Mouse (Mus musculus) retina, embryonic 14.5 days (tissue): Measurements from ENCODE around the gene Id1.

Experiments
- DNase-seq: peaks from one replicate; pipeline ENCODE4 v3.0.0-alpha.2; 2015; ENCODE audit warnings: low spot score

Id1 gene

DNA sequence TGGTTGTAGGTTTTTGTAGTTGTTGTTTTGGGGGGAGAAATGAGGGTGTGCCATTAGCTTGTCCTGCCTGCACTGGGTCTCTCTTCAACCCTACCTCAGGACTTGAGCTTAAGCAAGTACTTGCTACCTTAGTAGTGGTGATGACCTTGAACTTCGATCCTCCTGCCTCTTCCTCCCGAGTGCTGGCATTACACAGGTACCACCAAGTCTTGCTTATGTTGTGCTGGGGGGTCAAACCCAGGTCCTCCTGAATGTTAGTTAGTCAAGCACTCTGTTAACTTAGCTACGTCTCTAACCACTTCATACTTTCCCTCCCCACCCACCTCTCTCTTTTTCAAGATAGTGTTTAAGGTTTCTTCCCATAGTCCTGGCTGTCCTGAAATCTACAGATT is 11.7 kb upstream of the Id1 start:
- no peak for DNase-seq

DNA sequence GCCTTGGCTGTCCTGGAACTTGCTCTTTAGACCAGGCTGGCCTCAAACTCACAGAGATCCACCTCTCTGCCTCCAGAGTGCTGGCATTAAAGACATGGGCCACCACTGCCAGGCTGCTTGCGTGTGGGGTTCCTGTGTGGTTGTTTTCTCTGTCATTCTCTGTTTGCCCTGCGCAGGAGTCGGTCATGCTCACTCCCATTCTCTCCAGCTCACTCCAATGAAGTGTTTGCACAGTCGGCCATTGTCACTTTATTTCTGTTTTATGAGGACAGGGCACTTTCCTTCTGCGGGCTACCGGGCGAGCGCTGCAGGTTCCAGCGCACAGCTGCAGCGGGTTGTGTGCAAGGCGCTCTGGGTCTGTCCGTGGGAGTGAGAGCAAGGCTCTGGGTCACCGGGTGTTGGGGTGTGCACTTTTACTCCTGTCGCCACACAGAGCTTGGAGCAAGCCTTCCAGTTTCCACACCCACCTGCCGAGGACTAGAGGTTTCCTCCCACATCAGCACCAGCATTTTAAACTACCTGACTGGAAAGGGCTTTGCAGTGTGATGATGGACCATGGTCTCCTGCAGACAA is 10.8 kb upstream of the Id1 start:
- no peak for DNase-seq

DNA sequence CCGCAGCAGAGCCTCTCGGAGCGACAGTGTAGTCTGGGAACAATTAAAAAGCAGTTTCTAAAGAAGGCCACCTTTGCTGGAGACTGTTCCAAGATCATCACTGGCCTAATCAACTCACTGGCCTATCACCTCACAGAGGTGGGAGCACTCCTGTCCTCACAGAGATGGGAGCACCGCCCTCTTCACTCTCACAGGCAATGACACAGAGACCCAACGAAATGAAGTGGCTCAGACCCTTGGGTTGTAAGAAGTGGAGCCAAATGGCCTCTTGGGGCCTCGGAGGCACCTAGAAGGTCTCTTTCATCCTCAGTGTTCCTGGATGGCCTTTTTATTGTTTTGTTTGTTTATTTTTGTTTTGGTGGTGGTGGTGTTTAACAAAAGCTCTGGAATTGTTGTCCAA is 9.8 kb upstream of the Id1 start:
- no peak for DNase-seq

DNA sequence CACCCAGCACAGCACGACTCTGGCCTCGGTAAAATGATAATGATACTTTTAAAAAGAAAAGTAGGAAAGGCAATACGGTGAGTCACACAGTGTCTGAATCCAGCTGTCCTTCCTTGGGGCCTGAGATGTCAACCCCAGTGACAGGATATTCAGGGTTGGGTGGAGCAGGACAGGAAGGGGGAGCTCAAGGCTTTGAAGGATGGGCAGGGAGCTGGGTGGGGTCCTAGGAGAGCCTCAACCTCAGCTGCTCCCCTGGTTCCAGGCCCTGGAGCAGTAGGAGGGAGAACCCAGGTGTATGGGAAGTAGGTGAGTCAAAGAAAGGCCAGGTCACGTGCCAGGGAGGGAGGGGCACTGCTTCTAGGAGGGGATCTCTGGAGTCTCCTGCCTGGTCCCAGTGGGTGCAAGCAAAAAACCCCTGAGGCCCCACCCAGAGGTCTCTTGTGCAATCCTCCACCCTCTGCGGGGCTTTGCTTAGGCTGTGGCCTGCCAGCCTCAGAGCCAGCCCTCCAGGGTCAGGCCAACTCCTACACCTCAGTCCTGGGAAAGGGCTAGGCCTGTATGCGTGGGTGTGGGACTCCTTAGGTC is 9.2 kb upstream of the Id1 start:
- DNase-seq: no peak

DNA sequence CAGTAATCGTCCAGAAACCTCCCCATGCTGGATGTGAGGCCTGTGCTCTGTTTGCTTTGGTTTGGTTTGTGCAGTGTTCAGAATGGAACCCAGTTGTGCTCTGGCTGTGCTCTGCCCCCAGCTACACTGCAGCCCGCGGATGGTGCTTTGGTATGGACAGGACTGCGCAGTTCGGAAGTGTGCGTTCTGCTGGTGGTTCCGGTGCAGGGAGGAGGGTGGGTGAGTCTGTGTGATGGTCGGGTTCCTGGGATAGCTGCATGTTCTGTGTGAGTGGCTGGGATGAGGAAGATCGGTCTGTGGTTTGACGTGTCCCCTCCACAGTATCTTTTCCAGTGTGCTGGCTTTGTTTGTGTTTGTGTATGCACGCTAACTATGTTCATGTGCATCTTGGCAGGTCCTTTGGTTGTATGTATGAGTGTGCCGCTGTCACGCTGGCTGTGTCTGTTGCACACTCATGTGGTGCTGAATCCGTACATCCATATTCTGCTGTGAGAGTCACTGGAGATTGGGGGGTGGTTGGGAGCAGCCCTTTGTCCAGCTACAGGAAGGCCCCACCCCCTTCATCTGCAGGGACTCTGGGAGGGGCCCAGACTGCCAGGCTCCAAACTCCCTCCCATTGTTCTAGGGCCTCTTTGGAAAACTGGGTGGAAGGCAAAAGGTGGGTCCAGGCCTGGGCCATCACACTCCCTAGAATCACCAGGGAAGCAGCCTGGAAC is 8.1 kb upstream of the Id1 start:
- DNase-seq: no peak

DNA sequence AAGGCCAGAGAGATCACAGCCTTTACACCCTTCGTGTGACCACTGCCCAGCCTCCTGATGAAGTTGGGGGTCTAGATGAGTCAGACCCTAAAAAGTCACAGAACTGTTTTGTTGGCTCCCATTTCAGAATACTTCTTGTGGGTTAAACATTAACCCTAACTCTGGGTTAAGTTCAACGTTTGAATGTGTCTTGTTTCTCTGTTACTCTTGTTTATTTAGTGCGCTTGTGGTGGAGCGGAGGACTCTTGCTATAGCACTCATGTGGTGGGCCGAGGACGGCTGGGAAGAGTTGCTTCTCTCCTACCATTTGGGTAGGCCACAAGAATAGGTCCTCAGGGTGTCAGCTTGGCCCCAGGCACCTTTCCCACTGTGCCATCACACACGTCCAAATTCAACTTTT is 7.5 kb upstream of the Id1 start:
- no peak for DNase-seq

DNA sequence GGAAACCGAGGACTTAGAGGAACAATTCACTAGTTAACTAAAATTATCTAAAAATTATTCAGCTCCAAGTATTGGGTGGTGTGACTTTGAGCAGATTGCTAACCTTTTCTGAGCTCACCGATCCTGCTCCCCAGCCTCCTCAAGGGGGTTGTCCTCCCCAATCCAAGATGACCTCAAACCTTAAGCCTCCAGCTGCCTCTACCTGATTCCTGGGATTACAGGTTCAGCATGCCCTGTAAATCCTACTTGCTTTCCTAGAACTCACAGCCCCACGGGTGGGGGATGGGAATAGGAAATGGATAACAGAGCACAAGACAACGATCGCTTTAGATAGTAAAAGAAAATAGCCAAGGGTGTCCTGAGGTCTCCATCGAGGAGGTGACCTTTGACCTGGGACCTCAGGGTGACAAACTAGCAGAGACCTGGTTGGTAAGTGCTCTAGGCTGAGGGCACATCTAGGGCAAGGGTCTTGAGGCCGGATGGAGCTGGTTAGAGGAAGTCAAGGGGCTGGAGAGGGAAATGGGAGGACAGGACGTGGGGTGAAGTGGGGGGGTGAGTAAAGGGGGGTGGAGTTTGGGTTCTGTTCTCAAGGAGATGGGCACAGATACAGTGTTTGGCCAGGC is 6.9 kb upstream of the Id1 start:
- DNase-seq: no peak

DNA sequence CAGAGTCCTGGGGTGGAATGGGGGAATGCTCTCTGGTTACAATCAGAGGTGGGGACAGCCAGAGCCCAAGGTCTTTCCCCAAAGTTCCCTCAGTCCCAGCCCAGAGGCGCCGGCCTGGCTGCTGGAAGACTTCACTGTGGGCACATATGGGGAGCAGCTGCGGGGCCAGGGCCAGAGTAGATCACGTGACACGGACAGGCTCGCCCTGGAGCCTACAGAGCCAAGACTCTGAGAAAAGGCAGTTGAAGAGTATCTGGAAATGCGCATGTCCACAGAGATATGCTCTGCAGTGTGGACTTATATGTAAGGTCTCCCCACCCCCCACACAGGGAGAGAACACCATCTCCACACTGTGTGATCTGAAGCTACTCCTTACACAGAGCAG is 6.4 kb upstream of the Id1 start:
- peak; percentile 45 for DNase-seq

DNA sequence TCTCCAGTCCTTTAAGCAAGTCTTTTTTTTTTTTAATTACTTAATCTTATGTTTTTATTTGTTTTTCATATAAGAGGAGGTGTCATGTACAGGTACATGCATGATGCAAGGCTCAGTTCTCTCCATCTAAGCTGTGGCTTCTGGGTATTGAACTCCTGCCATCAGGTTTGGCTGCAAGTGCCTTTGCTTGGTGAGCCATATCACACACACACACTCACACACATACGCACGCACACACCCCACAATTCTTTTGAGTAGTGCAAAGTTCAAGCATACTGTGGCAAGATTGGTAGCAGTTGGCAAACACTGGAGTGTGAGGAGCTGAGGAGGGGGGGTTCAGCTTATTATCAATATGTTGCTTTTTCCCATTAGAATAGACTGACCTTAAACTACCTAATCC is 2.9 kb upstream of the Id1 start:
- peak; percentile 39 for DNase-seq

DNA sequence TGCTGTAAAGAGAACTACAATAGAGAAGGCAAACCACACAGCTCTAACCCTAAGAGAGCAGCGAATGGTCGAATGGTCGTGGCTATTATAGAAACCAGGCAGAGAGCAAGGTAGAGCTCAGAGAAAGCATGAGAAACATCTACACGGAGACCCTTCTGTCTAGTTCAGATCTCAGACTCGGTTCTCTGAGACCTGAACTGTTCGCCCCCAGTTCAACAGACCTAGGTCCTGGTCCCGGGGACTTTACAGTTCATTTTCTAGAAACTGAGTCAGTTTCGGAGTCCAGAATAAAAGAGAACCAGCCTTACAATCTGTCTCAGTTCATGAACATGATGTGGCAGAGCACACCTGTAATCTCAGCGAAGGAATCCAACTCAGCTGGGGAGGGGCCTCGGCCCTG is 1.6 kb upstream of the Id1 start:
- no peak for DNase-seq

DNA sequence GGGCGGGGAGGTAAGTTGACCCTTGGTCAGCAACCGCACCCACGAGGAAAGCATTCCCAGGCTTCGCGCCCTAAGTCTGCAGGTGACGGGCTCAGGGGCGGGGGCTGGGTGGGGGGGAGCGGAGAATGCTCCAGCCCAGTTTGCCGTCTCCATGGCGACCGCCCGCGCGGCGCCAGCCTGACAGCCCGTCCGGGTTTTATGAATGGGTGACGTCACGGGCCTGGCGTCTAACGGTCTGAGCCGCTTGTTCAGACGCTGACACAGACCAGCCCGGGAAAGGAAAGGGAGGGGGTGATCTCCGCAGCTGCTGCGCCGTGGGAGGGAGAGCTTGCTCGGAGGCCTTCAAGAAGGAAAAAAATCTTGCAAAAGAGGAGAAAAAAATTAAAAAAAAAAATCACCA is 1.1 kb upstream of the Id1 start:
- DNase-seq: peak; percentile 99

DNA sequence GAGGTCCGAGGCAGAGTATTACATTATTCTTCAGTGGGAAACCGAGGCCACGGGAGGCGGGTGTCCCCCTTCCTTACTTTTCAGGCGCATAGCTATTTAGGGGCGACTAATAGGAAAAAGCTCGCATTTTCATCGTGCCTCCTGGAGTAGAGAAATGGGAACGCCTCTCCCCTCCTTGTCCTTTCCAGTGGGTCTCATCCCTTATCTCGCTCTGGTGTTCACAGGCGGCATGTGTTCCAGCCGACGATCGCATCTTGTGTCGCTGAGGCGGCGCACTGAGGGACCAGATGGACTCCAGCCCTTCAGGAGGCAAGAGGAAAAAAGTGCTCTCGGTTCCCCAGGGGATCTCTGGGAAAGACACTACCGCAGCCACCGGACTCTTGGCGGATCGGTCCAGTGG is 697 bp downstream of the Id1 start:
- DNase-seq: peak; percentile 63

DNA sequence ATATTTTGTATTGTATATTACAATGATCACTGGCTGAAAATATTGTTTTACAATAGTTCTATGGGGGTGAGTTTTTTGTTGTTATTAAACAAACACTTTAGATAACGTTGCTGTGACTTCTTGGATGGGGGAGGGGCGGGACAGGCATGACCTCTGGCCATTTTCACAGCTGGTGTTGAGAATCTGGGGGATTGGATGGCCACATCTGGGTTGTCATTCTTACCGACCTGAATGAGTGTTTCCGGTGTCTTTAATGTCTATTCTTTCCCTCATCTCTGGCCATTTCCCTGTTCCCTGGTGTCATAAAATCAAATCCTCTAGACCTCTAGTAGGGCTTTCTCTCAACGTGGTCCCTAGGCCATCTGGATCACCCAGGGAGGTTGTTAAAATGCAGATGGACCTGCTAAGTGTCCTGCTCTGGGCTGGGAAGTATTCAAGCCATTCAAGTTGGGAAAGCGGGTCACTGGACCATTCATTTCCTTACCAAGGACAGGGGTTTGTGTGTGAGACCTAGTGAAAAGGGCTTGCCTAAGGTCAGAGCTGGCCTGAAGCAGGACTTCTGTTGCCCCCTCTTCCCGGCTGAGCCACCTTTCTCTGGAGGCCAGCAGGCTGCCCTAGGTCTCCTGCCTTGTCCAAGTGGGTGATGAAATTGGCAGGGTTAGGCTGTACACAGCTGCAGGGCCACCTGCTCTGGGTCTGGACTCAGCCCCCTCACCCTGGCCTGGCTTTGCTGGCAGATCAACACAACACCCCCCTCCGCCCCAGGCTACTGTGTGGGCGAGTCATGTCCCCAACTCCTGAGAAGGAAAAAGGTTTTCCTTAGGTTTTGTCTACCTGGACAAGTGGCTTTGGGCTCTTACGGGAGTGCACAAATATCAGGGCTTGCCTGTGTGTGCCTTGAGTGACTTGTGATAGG is 1.5 kb downstream of the Id1 start:
- DNase-seq: peak; percentile 52

DNA sequence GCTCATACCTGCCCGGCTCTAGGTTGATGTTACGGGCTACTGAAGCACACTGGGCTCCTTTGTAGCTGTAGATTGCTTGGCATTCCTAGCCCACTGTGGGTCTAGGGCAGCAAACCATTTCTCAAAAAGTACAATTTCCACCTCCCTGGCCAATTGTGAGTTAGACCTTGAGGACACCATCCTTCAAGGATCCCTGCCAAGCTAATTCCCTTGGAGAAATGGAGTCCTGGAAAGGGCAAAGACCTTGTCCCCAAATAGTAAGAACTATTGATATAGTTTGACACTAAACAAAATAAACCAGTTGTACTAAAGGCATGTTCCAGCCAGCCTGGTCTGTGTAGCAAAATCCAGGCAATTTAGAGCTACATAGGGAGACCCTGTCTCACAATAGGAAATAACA is 2.3 kb downstream of the Id1 start:
- DNase-seq: peak; percentile 44

DNA sequence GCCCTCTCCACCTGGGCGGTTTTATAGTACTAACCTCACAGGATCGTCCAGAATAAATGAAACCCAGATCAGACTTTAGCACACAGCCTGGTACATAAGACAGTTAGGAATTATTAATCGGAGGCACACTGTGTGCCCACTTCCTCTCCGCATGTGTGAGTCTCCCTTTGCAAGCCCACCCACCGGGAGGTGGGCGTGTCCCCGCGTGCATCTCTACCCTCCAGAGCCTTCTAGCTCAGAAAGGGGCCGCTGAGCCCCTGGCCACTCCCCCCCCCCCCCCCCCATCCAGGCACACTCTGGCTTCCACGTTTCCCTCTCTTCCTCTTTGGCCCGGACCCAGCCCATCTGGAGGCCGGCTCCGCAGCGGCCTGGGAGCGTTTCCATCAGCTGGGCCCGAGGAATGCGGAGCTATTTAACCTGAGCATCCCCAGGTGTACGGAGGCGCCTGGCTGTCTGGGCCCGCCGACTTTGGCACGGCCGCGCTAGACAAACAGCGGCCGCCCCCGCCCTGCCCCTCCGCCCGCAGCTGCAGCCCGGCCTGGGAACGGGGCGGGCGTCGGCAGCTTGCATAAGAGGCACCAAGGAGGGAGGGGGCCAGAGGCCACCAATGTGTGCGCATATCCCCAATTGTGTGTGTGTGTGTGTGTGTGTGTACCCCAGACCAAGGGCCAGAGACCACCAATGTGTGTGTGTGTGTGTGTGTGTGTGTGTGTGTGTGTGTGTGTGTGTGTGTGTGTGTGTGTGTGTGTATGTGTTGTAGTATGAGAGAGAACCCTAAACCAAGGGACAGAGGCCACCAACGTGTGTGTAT is 3.2 kb downstream of the Id1 start:
- DNase-seq: peak; percentile 71

DNA sequence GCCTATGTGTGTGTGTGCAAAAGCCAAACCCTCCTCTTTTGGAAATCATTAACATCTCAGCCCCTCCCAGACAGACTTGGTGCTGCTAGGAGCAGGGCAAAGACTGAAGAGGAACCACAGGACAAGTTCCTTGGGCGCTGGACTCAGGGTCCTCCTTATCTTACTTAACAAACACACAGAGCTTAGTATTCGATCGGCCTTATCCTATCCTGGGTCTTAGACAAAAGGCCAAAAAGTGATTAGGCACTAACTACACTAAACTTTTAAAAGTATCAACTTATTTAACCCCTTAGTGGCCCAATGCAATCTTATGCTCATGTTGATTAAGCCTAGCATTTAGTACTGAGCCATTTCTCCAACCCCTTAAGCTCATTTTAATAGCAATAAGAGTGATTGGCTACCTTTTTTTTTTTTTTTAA is 3.8 kb downstream of the Id1 start:
- peak; percentile 48 for DNase-seq

DNA sequence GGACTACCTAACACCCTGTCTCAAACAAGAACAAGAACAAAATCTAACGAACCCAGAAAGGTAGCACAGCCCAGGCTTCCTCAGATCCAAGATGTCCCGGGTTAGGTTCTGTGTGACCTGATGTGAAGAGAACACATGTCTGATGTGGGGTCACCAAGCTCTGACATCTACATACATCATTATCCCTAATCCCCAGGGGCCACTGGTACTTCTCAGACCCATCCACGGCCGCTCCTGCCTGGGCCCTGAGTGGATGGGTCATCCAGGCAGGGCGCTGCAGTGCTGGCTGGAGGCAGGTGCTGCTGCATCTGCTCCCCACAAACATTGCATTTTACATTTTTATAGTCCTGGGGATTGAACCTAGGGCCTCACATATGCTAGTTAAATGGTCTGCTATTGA is 4.4 kb downstream of the Id1 start:
- DNase-seq: peak; percentile 26

DNA sequence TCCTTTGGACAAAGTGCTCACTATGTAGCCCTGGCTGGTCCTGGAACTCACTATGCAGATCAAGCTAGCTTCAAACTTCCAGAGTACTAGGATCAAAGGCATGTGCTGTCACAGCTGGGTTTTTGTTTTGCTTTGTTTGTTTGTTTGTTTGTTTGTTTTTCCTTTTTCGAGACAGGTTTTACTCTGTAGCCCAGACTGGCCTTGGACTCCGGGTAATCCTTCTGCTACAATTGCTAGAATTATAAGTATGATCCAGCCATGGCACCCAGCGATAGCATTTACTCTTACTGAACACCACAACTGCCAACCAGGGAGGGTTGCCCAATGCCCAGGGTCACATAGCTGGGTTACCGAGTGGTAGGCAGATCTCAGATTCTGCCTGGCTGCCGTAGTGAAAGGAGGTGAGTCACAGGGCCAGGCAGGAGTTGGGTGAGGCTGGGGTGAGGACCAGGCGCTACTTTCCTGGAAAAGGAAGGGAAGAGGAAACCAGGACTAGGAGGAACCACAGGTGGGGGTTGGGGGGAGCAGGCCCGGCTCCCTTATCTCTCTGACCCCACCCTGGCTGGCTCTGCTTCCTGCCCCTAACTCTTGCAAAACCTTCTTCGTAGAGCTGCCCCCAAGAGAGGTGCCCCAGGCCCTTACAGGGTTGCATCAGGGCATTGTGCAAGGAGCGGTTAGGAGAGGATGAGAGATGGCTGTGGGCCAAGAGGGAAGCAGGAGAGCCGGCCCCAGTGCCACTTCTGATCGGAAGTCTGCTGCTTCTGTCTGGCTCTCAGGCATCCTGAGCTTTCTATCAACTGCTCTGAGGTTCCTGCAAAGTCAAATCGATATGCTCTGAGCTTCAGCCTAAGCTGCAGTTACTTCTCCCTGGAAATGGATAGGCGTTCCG is 5.3 kb downstream of the Id1 start:
- DNase-seq: peak; percentile 61

DNA sequence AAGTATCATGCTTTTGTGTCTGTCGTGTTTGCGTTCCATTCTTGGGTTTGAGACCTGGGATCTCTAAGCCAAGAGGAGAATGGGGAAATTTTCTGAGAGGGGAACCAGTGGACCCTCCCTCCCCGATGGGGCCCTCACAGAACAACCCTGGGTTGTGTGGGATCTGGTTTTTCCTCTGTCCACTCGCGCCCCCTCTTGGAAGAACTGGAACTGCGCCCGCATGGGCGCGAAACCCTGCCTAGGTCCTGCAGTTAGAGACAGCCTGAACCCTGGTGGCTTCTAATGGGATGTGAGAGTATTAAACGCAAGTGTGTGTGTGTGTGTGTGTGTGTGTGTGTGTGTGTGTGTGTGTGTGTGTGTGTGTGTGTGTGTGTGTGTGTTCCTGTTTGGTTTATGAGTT is 6.4 kb downstream of the Id1 start:
- DNase-seq: peak; percentile 87

DNA sequence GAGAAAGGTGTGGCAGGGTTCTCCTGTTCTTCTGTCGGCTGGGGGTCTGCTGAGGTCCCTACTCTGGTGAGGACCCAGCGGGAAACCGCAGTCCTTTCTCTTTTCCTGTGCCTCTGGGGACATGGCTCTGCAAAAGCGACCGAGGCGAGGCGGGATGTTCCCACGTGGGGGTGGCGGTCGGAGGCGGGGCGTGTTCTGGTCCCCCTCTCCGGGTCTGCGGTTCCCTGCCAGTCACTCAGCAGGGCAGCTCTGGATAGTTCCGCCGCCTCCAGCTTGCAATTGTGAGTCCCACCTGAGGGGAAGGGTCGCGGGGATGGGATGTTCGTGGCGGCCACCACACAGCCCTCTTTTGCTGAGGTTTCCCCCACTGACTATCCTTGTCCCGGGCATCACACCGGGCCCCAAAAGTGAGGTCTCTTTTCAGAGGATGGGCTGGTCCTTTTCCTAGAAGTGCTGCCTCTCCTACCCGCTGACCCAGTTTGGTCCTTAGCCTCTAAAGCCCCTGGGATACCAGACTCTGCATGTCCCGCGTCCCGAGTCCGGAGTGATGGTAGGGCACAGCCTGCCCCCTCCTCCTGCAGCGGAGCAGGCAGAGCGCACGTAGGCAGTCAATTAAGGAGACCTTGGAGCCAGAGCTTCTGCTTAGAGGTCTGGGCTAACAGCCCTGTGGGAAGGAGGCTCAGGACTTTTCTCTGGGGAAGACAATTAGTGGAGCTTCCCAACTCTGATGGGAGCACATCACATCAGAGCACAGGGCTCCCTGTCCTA is 18.1 kb downstream of the Id1 start, which contains the start of gene Cox4i2:
Gene Cox4i2, plus strand, starts transcription at position 230 of the 768 bp plus-strand sequence.
- peak; percentile 70 for DNase-seq
